10 mouse cellular contexts compared by ENCODE assay signal in genomic region chr15:36354545-36354944, GRCm38 (mm10).
"Had no signal": no experiment of that assay in that cellular context is flagged by ENCODE, and none has a peak within 500 bp of the region (broad histone marks: within the 10 kb centered on the region; RNA-seq: fewer than 3 reads in every experiment).

No protein-coding gene starts in this region.

- H3K9ac ChIP-seq: limb, embryonic 12.5 days; midbrain, embryonic 12.5 days; neural tube, embryonic 13.5 days; stomach, embryonic 15.5 days had no signal

- H3K27me3 ChIP-seq: limb, embryonic 12.5 days; midbrain, embryonic 12.5 days; neural tube, embryonic 13.5 days; stomach, embryonic 15.5 days had no signal

- H3K4me3 ChIP-seq: limb, embryonic 12.5 days; midbrain, embryonic 12.5 days; neural tube, embryonic 13.5 days; stomach, embryonic 15.5 days had no signal

- ATAC-seq: inflammation-experienced regulatory T-cells, adult 6 months; midbrain, embryonic 16.5 days had no signal

- H3K36me3 ChIP-seq: limb, embryonic 12.5 days; midbrain, embryonic 12.5 days; neural tube, embryonic 13.5 days; stomach, embryonic 15.5 days had no signal

- H3K9me3 ChIP-seq: limb, embryonic 12.5 days; midbrain, embryonic 12.5 days; neural tube, embryonic 13.5 days; stomach, embryonic 15.5 days had no signal

- DNase-seq: kidney, adult 18-20 months; kidney, postnatal 10 days; thymus, adult 2 months; thymus, postnatal 25 days had no signal

- H3K27ac ChIP-seq: limb, embryonic 12.5 days; midbrain, embryonic 12.5 days; neural tube, embryonic 13.5 days; stomach, embryonic 15.5 days had no signal

- H3K4me1 ChIP-seq: limb, embryonic 12.5 days; midbrain, embryonic 12.5 days; neural tube, embryonic 13.5 days; stomach, embryonic 15.5 days had no signal

- H3K4me2 ChIP-seq: limb, embryonic 12.5 days; midbrain, embryonic 12.5 days; neural tube, embryonic 13.5 days; stomach, embryonic 15.5 days had no signal
